Mouse (Mus musculus) left cerebral cortex, postnatal 25 days (tissue): Measurements from ENCODE around the gene Sumf2. TPM values are rescaled to one million over a fixed set of nuclear protein-coding genes. Genes with fewer than 3 reads are reported as not detected.

Source experiments
- DNase-seq, 2 experiments: peaks; one replicate each; pipeline ENCODE4 v3.0.0; 2022; ENCODE audit warnings: low spot score in 2 of 2, mixed read lengths in 1 of 2
- intact Hi-C: fragments of 180-260 bp; cut with DNase I; formaldehyde crosslinking; loops from one replicate; pipeline ENCODE4 v1.15.1; 2025
- total RNA-seq, 2 experiments: library from RNA; stranded (reverse); gene quantifications; 2 replicates each; pipeline ENCODE4 v1.2.3; 2021

Gene Sumf2
- total RNA-seq, 2 experiments from 2014 or later = 16.8 to 20.2 TPM

DNA sequence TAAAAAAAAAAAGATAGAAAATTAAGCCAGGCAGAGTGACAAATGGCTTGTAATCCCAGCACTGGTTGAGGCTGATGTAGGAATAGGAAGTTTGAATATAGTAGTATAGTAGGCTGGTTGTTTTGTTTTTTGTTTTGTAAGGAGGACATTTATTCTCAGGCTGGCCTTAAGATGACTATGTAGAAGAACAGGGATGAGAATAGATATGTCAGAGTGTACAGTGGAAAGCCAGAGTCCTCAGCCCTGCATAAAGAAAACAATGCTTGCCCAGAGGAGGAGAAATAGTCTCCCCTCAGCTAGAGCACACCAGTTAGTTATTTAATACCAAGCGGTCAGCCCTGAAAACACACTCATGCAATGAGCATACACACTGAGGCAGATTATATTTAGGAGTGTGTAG, 51.7 kb downstream of the Sumf2 start, which contains the start of gene Phkg1:
Gene Phkg1, minus strand, starts transcription at position 101 of the 400 bp plus-strand sequence.
- intact Hi-C loops = no loop called here
- no peak for DNase-seq

DNA sequence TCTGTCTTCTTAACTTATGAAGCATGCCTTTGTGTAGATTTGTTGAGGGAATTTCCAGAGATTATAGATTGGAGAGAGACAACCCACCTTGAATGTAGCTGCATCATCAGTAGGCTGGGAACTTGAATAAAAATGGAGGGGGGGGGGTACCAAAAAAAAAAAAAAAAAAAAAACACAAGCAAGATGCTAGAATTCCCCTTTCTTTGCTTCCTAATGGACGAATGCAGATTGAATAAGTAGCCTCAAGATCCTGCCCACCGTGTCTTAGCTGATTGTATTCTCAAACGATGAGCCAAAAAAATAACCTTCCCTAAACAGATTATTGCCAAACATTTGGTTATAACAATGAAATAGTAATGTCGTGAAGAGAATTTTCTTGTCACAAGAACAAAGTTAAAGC, 61.0 kb downstream of the Sumf2 start:
- intact Hi-C loops = no loop called here

DNA sequence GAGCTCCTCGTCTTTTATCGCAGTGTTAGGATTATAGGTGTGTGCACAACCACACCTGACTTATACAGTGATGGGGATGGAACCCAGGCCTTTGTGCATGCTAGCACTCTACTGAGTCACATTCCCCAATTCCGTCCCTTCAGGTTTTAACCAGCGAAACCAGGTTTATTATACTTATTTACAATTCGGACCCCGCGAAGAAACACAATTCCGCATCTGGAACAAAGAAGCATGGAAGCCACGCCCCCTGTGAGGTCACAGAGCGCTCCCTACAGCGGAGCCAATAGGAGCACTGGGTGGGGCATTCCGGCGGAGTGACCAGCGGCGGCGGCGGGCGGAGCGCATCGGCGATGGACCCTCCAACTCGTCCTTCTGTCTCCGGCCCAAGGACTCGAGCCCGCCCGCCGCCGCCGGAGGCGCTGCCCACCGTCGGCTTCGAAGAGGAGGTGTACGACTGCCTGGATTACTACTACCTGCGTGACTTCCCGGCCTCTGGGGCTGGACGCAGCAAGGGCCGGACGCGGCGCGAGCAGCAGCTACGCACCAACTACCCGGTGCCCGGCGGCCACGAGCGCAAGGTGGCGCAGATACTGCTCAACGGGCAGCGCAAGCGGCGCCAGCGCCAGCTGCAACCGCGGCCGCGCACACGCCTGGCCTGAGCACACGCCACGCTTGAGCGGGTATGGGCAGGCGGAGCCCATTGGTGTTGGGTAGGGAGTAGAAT, 61.6 kb downstream of the Sumf2 start, which contains the start of gene Nupr1l:
Gene Nupr1l, plus strand, starts transcription at position 299 of the 724 bp plus-strand sequence.
- peak; percentile 87 to 93 for DNase-seq

More for the DNA sequence above, 61.0 kb downstream of the Sumf2 start:
- DNase-seq = no peak

DNA sequence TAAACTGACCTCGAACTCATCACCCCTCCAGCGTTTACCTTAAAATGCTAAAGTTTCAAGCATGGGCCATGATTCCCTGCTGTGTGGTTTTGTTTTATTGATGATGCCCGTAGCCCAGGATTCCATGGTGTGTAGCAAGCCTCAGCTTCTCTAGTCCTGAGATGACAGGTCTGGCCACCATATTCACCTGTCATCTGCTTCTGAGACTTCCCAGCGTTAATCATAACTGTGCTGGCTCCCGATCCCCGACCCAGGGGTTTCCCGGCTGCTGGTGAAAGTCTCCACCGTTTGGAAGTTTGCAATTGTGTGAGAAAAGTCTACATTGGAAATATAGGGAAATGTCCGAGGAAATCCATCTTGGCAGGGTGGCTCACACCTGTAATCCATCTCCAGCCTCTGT, 62.4 kb downstream of the Sumf2 start:
- intact Hi-C loops = no loop called here
- no peak for DNase-seq

More for the DNA sequence above, 61.6 kb downstream of the Sumf2 start, which contains the start of gene Nupr1l:
- intact Hi-C loops = no loop called here

DNA sequence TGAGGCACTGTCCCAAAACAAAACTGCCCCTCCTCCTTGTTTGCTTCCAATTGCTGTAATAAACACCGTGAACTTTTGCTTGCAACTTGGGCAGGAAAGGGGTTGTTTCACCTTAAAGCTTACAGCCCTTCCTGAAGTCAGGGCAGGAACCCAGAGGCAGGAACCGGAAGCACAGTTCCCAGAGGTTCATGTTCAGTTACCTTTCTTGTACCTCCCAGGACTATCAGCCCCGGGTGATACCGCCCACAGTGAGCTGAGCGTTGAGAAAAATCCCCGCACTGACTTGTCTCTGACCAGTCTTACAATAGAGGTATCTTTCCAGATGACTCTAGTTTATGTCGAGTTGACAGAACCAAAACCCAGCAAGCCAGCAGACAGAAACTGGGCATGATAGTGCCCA, 62.8 kb downstream of the Sumf2 start:
- DNase-seq = no peak
- intact Hi-C loops = no loop called here

Other genes starting within 250 kb of the Sumf2 start
- 1 to 10 TPM; 6.5 to 7.6 TPM for gene Zfp11, start 176.9 kb upstream of the Sumf2 start, total RNA-seq
- not detected for gene Sept14, start 138.5 kb upstream of the Sumf2 start, total RNA-seq
- gene Mrps17, start 131.5 kb upstream of the Sumf2 start, total RNA-seq = 10 to 100 TPM; 80.0 to 87.2 TPM
- 10 to 100 TPM; 76.9 to 79.4 TPM for gene Nipsnap2, start 121.9 kb upstream of the Sumf2 start, total RNA-seq
- 10 to 100 TPM; 21.8 to 23.5 TPM for gene Psph, start 59.5 kb upstream of the Sumf2 start, total RNA-seq
- 100 to 1,000 TPM; 441 to 443 TPM for gene Chchd2, start 40.5 kb downstream of the Sumf2 start, total RNA-seq
- 1 to 10 TPM; 4.6 to 5.8 TPM for gene Zbed5, start 48.7 kb downstream of the Sumf2 start, total RNA-seq
- 10 to 100 TPM; 15.0 to 17.0 TPM for gene Phkg1, start 51.6 kb downstream of the Sumf2 start, total RNA-seq
- gene Nupr1l, start 61.6 kb downstream of the Sumf2 start, total RNA-seq = 1 to 10 TPM; 1.3 to 3.2 TPM
- 10 to 100 TPM; 44.6 to 46.3 TPM for gene Vkorc1l1, start 95.0 kb downstream of the Sumf2 start, total RNA-seq
- 10 to 100 TPM; 11.4 to 11.5 TPM for gene Gusb, start 156.1 kb downstream of the Sumf2 start, total RNA-seq
- 10 to 100 TPM; 18.8 to 19.0 TPM for gene Asl, start 182.3 kb downstream of the Sumf2 start, total RNA-seq
- gene Crcp, start 182.3 kb downstream of the Sumf2 start, total RNA-seq = 10 to 100 TPM; 29.7 to 30.7 TPM
- 10 to 100 TPM; 33.3 to 34.1 TPM for gene Tpst1, start 226.3 kb downstream of the Sumf2 start, total RNA-seq